Mouse (Mus musculus) T-helper 1 cell (primary cell): ENCODE results near the gene Cdc37.
"Not testable (repeated sequence)": the region's sequence is repeated elsewhere in the genome, so short reads cannot be mapped to it uniquely, and the experiment has no call there.

ENCODE experiments used
- in situ Hi-C: fragments of 300-600 bp; cut with MboI, MseI; formaldehyde crosslinking; loops from one replicate; pipeline ENCODE4 v1.15.1; 2025; ENCODE audit warnings: high pct_unique_total_duplicates

The Cdc37 gene

DNA sequence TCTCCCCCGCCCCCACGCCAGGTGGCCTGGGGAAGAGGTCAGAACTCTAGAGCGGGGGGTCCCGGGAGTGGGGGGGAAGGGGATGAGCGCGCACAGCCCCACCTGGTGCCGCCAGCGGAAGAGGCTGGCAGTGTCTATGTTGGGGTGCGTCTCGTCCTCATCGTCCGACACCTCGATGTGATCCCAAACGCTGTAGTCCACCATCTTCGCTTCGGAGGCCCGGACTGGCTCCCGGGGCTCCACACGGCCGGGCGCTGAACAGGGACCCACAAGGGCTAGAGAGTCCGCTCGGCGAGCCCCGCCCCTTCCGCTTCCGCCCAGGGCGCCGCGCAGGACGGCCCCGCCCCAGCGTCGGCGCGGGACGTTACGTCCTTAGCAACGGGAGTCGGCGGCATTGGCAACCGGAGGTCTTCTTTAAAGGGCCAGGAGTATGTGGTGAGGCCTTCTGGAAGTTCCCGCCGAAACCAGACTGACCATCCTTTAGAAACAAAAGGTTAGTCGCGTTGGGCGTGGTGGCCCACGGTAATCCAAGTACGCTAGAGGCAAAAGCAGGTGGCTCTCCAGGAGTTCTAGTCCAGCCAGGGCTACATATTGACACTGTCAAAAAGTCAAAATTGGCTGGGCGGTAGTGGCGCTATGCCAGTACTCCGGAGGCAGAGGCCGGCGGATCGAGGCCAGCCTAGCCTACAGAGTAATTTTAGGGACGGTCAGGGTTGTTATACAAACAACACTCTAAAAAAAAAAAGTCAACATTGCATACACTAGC, at the start of gene Cdc37:
TSS of gene Cdc37 (minus strand) at position 329 of the 766 bp plus-strand sequence.
- in situ Hi-C loops, result no loop called here

DNA sequence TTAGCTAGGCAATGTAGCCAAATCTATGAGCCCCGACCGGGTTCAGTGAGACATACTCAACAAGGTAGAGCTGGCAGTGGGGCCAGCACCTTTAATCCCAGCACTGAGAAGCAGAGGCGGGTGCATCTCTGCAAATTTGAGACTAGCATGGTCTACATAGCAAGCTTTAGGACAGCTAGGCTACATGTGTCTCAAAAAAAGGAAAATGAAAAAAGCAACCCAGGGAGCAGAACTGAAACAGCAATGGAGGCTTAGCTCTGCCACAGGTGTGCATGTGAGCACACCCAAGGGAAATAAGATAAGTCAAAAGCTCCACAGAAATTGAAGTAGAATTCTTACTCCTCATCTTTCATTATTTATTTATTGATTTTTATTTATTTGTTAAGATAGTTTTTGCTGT, 49.2 kb upstream of the Cdc37 start:
- in situ Hi-C loops, result no loop called here

DNA sequence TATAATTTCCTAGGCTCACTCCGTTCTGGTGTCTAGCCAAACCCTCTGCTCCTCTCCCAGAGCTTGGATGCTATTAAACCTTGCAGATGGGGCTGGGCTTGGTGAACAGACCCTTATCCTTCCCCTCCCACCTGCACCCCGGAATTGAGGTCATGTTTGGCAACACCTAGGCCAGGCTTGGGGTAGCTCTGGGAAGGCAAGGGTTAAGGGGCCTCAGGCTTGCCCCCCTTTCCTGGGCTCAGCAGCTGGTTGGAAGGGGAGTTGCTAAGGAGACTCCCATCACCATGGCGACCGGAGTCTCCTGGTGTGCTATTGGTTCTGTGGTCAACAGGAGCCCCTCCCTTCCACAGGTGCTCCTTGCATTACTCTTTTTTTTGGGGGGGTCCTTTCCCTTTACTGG, 48.2 kb upstream of the Cdc37 start:
- in situ Hi-C loops, result no loop called here

DNA sequence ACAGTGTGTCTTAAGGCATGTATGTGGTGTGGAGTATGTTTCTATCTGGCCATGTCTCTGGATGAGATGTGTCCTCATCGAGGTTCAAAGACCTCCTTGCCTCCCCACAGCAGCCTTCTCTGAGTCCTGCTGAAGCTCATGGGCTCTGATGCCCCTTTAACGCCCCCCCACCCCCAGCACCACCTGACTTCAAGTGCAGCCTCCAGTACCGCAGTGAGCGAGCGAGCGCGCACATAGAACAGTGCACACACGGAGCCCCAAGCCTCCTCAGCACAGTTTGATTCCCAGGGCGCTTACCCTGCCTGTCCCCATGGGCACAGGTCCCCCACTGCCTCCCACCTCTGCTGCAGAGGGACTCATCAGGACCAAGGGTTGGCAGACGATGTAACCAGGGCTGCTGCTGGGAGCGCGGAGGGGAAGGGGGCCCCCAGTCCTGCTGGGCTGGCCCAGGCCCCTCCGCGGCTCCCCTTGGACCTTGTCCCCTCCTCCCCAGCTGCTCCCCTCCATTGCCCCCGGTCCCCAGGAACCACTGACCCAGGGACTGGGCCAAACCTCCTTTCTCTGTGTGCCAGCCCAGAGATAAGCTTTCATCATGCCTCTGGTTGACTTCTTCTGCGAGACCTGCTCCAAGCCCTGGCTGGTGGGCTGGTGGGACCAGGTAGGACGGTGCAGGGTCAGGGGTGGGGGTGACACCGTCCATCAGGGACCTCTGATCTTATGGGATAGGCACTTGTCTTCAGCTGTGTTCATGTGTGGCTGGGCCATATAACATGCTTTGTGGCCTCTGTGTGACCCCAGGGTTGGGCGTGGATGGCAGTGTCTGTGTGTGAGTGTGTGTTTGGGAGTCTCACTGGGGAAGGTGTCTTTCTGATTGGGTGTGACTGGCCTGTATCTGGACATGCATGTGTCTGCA, 47.0 kb upstream of the Cdc37 start:
- in situ Hi-C loops, result no loop called here

DNA sequence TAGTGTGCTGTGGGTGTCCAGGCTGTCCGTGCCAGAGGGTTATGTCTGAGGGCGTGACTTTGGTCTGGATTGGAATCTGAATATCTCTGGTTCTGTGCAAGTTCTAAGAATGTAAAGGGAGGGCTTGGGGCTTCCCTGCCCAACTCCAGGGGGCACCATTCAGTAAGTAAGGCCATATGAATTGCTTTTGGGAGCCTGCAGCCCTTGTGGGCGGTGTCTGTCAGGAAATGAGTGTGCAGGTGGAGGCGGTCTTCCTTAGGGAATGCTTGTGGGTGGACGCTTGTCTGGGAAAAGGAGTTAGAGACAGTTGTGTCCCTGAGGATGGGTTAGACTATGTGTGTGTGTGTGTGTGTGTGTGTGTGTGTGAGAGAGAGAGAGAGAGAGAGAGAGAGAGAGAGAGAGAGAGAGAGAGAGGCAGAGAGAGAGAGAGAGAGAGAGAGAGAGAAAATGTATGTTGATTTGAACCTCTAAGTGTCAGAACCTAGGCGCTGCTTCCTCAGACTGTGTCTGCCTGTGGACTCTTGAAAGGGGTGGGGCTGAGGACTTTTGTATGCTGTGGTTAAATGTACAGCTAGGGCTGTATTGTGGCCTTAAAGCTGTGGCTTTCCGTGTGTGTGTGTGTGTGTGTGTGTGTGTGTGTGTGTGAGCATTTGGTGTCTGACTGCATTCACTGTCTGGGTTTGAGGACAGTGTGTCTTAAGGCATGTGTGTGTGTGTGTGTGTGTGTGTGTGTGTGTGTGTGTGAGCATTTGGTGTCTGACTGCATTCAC, 46.1 kb upstream of the Cdc37 start:
- in situ Hi-C loops, result not testable (repeated sequence)

DNA sequence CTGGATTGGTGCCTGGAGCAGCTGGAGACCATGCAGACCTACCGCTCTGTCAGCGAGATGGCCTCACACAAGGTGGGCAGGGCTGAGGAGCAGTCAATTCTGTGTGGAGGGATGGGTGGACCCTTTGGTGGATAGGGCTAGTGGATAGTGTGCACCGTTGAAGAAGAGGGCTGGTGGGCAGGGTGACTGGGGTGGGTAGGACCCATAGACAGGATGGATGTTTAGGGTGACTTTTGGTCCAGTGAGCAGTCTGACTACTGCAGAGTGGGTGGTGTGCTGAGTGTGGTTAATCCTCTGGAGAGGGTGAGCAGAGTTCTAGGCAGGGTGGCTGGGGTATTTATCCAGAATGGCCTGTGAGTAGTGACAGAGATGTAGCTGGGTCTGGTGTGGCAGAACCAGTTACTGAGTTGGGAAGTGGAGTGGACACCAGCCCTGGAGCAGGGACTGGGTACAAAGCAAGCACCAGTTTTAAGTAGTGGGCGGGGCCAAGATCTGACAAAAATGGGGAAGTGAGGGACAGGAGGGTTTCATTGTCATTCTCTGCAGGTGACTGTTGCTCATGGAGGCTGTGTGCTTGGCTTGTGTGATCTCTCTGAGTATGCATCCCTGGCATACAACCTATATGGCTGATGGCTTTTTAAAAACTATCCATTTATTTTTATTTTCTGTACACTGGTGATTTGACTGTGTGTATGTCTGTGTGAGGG, 45.2 kb upstream of the Cdc37 start:
- in situ Hi-C loops, result no loop called here

DNA sequence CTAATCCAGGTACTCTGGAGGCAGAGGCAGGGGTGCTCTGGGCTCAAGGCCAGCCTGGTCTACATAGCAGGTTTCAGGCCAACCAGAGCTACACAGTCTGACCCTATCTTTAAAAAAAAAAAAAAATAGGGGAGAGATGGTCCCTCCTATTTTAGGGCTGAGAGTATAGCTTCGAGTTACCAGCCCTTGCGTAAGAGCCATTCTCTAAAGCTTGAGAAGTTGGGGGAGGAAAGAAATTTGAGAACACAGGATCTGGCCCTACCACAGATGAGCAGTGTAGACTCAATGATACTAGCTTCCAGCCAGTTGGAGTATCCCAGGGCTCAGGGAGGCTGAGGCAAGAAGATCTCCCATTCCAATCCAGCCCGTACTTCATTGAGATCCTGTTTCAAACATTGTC, 44.0 kb upstream of the Cdc37 start:
- in situ Hi-C loops, result no loop called here

DNA sequence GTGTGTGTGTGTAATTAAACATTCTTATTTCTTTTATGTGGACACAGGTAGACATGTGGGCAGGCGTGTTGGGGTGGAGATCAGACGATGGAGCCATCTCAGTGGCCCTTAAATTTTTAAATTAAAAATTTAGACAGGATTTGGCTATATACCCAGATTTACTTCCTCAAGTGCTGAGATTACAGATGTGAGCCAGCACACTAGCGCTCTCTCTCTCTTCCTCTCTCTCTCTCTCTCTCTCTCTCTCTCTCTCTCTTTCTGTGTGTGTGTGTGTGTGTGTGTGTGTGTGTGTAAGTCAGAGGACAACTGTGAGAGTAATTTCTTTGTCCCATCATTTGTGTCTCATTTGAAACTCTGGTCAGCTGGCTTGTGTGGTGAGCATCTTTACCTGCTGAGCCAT, 40.9 kb upstream of the Cdc37 start:
- in situ Hi-C loops, result no loop called here

DNA sequence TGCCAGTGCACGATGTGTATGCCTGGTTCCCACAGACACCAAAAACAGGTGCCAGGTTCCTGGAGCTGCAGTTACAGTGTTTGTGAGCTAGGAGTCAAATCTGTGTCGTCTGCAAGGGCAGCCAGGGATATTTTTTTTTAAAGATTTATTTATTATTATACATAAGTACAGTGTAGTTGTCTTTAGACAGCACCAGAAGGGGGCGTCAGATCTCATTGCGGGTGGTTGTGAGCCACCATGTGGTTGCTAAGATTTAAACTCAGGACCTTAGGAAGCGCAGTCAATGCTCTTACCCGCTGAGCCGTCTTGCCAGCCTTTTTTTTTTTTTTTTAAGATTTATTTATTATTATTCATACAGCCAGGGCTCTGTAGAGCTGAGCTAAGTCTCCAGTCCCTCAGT, 40.1 kb upstream of the Cdc37 start:
- in situ Hi-C loops, result no loop called here

DNA sequence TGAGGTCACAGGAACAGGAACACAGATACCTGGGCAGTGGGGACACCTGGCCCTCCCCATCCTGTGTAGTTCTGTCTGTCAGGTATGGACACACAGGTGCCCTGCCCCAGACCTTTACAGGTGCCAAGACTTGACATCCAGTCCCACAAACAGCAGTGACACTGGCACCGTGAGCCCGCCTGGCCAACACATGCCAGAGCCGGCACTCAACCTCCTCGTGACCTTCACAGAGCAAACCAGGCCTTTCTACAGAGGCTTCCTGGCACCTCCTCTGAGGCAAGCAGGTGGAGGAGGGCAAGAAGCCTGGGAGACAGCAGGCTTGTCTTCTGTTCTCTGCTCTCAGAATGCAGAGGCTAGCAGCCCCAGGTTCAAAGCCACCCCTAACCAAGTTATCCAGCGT, 35.7 kb upstream of the Cdc37 start:
- in situ Hi-C loops, result no loop called here

DNA sequence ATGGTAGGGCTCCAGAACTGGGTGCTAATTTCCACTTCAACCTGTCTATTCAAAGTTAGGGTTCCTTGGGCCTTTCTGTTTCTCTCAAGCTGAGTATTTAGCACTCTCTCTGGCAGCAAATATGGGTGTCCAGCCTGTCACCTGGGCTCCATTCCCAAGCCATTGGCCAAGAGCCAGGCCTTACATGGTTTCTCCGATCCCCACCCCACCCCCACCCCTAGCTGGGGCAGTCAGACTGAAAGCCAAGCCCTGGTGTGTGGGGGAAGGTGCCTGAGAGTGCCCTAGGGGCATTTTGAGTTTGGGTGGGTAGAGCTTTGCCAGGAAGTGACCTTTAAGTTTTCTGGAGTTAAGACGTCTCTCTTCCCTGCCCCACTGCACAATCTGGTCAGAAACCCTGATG, 35.0 kb upstream of the Cdc37 start:
- in situ Hi-C loops, result no loop called here

DNA sequence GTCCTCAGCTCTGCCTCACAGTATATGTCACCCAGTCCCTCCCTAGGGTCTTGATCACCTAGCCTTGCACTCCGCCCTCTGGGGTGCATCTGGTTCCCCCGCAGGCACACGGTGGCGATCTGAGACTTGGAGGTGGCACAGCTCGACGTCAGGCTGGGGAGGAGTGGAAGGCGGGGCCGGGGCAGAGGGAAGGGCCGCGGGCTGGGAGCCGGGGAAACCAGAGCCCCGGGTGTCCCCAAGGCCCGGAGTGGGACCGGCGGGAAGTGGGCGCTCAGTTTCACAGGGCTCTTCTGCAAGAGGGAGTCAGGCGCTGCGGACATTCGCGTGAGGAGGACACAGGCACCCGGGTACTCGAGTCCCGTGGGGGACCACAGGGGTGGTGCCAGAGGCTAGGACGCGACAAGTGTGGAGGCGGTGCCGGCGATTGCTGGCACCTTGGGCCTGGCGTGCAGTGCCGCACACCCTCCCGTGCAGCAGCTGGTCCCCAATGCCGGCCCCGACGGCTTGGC, 34.2 kb upstream of the Cdc37 start:
- in situ Hi-C loops, result no loop called here

DNA sequence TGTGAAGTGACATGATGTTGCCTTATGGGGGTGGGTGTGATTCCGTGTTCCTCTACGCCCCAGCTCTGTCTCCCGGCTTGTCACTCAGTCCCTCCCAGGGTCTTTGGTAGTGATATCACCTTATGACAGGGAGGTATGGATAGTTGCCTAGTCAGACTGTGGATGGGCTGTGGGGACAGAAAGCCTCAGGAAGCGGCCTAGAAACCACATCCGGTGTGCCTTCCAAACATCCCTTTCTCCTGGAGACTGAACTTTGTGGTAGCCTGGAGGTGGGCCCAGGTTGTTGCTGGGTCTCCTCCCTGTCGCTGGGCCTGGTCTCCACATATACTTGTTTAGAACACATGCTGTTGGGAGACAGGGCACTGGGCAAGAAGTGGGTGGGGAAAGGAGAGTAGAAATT, 33.6 kb upstream of the Cdc37 start:
- in situ Hi-C loops, result no loop called here

DNA sequence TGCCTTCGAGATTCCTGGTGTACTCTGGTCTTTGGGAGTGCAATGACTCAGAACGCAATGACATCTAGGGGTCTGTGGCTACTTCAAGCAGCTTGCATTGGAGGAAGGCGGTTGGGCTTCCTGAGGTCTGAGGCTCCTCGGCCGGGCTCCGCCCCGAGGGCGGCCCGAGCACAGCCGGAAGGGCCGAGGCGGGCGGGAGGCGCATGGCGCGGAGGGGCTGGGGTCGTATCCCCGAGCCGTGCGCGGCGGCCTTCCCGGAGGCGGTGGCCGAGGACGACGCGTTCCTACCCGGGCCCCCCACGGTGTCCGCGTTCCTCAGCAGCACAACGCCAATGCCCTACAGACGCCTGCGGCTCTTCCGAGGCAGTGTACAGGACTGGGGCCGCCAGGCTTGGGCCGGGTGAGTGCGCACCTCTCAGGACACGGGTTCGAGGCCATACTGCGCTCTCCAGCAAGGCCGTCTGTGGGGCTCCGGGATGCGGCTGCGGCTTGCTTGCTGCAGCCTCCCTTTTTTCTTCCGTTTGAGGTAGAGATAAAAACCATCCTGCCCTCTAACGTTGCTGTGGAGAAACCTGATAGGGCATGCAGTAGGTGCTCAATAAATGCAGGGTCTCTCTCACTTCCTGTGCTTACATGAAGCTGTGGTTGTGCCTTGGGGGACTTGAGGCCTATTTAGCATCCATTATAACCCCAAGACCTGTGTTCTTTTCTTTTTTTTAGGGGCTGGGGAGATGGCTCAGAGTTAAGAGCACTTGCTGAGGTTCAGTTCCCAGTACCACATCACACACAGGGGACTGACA, 31.8 kb upstream of the Cdc37 start:
- in situ Hi-C loops, result no loop called here

DNA sequence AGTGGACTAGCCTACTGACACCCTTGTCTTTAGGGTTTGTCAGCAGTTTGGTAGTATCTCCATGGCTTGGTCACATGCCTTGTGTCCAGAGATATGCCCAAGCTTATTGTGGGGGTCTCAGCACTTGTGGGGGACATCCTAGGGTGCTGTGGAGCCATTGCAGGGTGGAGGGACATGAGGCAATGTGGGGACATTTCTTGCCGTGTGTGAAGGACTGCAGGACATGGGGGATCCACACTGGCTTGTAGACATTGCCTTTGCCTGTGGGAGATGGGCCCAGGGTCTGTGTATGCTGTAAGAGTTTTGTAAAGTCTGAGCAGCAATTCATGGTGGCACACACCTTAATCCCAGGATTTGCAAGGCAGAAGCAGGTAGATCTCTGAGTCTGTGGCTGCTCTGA, 31.1 kb upstream of the Cdc37 start:
- in situ Hi-C loops, result no loop called here

DNA sequence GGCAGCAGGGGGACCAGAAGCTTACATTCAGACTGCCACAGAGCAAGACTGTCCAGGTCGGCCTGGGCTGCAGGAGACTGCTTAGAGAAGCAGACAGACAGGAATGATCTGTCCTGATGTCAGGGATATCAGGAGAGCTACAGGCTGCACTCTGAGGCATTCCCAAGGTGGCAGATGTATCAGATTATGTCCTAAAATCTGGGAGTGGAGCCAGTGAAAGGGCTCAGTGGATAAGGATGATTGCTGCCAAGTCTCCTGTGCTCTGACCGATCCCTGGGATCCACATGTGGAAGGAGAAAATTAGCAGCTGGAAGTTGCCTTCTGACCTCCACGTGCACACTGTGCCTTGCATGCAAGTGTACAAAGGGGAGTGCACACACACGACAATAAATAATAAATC, 30.6 kb upstream of the Cdc37 start:
- in situ Hi-C loops, result no loop called here

DNA sequence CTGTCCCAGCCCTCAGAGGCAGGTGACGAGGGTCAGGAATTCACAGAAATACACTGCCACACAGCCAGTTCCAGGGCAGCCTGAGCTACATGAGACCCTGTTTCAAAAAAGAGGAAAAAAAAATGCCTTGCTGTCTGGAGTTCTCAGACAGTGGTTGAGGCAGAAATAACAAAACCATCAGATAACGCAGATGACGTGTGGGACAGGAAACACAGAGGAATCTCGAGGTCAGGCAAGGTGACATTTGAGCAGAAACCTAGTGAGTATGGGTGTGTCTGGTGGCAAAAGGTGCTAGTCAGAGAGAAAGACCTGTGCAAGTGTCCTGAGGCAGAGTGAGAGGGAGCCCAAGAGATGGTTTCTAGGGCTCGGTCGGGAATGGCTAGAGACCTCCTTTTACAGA, 22.6 kb upstream of the Cdc37 start:
- in situ Hi-C loops, result no loop called here

DNA sequence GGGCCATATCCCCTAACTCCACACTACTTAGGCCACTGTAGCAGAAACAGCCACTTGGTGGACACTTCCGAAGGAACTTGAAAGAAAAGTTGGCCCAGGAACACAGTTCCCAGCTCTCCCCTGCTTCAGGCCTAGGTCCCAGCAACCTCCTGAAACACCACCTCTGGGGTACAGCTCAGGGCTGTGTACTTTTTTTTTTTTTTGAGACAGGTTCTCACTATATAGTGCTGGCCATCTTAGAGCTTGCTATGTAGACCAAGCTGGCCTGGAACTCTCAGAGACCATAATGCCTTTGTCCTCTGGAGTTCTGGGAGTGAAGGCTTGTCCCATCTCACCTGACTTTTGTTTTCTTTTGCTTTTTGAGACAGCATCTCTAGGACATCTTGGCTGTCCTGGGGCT, 19.4 kb upstream of the Cdc37 start:
- in situ Hi-C loops, result no loop called here

DNA sequence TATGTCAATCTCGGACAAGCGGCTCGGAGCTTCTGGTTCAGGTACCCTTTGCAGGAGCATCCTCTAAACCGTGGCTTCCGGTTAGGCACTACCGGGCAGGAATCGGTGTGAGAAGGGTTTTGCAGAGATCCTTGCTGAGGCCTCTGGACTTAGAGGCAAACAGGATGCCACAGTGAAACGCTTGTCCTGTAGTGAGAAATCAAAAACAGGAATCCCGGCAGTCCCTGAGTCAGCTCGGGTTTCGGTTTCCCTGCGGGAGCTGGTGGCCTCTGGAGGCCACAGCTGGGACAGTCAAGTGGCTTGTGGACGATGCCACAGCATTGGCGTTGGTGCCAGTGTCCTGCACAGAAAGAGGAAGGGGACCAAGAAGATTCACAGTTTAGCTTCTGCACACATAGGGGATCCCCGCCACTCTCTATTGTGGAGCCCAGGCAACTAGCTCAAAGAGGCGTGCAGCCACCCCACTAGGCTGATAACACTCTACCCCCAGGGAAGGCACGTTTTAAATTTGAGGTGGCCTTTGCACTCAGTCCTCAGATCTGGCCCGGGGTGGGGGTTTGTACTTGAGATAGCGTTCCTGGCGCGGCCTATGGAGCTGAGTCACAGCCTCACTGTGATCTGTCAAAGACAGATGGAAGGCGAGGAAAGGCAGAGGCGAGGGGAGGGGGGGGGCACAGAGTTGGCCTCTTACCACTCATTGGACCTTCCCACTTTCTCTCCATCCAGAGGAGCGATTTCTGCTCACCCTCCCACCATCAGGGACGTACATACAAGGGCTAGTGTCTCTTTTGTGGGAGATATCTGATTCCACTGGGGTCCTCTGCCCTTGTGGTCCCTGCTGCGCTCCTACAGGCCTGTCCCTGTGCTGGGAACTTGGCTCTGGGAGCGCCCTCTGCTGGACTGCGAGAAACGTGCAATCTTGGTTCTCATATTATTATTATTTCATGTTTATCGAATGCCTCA, 18.7 kb upstream of the Cdc37 start:
- in situ Hi-C loops, result no loop called here
